Mouse (Mus musculus): ENCODE results near the gene Fmod.

DNA sequence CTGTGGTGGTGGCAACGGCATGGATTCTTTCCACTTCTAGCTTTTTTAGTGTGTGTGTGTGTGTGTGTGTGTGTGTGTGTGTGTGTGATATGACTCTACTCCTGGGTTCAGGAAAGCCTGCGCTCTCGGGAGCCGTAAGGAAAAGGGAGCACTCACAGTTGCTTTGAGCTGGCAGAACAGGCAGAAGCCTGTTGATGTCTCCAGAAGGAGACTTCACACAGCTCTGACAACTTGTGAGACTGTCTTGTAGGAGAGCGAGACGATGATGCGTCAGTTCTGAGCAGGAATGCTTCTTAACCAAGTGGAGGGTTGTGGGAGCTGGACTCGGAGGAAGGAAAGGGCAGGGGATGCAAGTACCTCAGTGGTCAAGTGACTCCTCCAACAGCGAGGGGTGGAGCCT is 10.3 kb upstream of the Fmod start:
- no peak for TF ChIP-seq CTCF (IDR thresholded peaks at IDR 0.05; ENCODE audit: low read depth)
- no peak for TF ChIP-seq EP300 (IDR thresholded peaks at IDR 0.05; ENCODE audit: low read depth)

All from liver, embryonic 14.5 days (tissue).